ENCODE assay signal across 24 mouse cellular contexts in the genomic region with DNA sequence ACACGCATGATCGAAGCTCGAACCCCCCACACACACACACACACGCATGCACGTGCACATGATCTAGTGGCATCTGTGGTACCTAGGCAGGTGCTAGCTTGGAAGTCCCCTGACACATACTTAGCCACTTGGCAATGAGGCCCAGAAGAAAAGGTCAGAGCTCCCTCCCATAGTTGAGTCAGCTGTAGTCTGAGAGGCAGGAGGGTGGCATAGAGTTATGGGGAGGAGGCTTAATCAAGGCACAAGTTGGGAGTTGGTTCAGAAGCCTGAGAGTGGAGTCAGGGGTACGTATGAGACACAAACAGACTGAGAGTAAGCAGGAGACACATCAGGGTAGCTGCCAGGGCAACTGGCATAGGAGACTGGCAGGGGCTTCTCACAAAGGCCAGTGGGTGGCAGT.
"Had no signal": no experiment of that assay in that cellular context is flagged by ENCODE, and none has a peak within 500 bp of the region (broad histone marks: within the 10 kb centered on the region; RNA-seq: fewer than 3 reads in every experiment).

No protein-coding gene starts in this region.

- H3K36me3 ChIP-seq: limb, embryonic 10.5 days; limb, embryonic 13.5 days; liver, embryonic 12.5 days; liver, embryonic 15.5 days; lung, embryonic 15.5 days; stomach, embryonic 15.5 days had no signal

- H3K27ac ChIP-seq: kidney, postnatal 0 days; layer of hippocampus, adult 2 months; limb, embryonic 10.5 days; limb, embryonic 13.5 days; liver, embryonic 12.5 days; liver, embryonic 15.5 days; lung, embryonic 15.5 days; stomach, embryonic 15.5 days had no signal

- H3K9ac ChIP-seq: limb, embryonic 13.5 days; liver, embryonic 12.5 days; liver, embryonic 15.5 days; lung, embryonic 15.5 days; stomach, embryonic 15.5 days had no signal

- ATAC-seq: intestine, postnatal 0 days; liver, embryonic 12.5 days; midbrain, embryonic 16.5 days had no signal

- H3K9me3 ChIP-seq: limb, embryonic 10.5 days; liver, embryonic 12.5 days; liver, embryonic 15.5 days; lung, embryonic 15.5 days; stomach, embryonic 15.5 days had no signal

- H3K27me3 ChIP-seq: limb, embryonic 13.5 days; liver, embryonic 12.5 days; liver, embryonic 15.5 days; lung, embryonic 15.5 days; stomach, embryonic 15.5 days had no signal

- H3K4me2 ChIP-seq: limb, embryonic 13.5 days; liver, embryonic 12.5 days; liver, embryonic 15.5 days; lung, embryonic 15.5 days; midbrain, embryonic 11.5 days; stomach, embryonic 15.5 days had no signal

- H3K4me1 ChIP-seq: limb, embryonic 13.5 days; liver, embryonic 12.5 days; liver, embryonic 15.5 days; lung, embryonic 15.5 days; stomach, embryonic 15.5 days had no signal

- H3K4me3 ChIP-seq: layer of hippocampus, adult 2 months; limb, embryonic 10.5 days; limb, embryonic 13.5 days; liver, embryonic 12.5 days; liver, embryonic 15.5 days; lung, embryonic 15.5 days; myocyte; stomach, embryonic 15.5 days had no signal

- DNase-seq: kidney, adult 2 months; kidney, postnatal 25 days; layer of hippocampus, adult 9-11 months; liver; lung, adult 18-20 months; lung, postnatal 10 days; lung, postnatal 4 days; retina, postnatal 1 day; right cerebral cortex, postnatal 25 days; spleen, adult 18-20 months; thymus, adult 2 months; thymus, postnatal 4 days had no signal
